Mouse (Mus musculus) spleen, adult 2 months (tissue): Measurements from ENCODE around the gene Tssc4.

Source experiments
- CTCF ChIP-seq: fragments of 200-500 bp; IDR thresholded peaks from 2 replicates; pipeline ENCODE4 v1.5.1; 2011; ENCODE audit warnings: mild to moderate bottlenecking, inconsistent platforms; ENCODE audit not compliant: insufficient read depth, insufficient read length, insufficient replicate concordance; ENCODE audit errors: extremely low read depth
- POLR2A ChIP-seq: fragments of 200-500 bp; IDR thresholded peaks from 2 replicates; pipeline ENCODE4 v1.6.1; 2011; ENCODE audit warnings: low read depth, low read length, inconsistent platforms

- TF ChIP-seq CTCF (no peak), POLR2A (no peak)
These were observed 50.4 kb downstream of the Tssc4 start for GRCm38 (mm10) chr7:143119407-143119806.
